Mouse (Mus musculus) embryonic facial prominence, embryonic 14.5 days (tissue): ENCODE data around the gene Dolpp1. TPM values are rescaled to one million over a fixed set of nuclear protein-coding genes. Genes with fewer than 3 reads are reported as not detected.
"Not testable (repeated sequence)": the region's sequence is repeated elsewhere in the genome, so short reads cannot be mapped to it uniquely, and the experiment has no call there.

Experiments
- ATAC-seq: fragments of 200-750 bp; cut with Nextera tagmentation; 2 replicates; pipeline ENCODE4 v1.8.0; 2017; ENCODE audit warnings: low read depth, moderate number of reproducible peaks, moderate TSS enrichment
- DNase-seq: peaks from one replicate; pipeline ENCODE4 v3.0.0-alpha.2; 2015; ENCODE audit warnings: low spot score
- H3K27ac ChIP-seq: fragments of 300-500 bp; sonication (generic); replicated peaks from 2 replicates; pipeline ENCODE4 v1.5.1; 2014; ENCODE audit warnings: low read depth, mild to moderate bottlenecking, low read length, moderate library complexity
- H3K27me3 ChIP-seq: fragments of 300-500 bp; sonication (generic); replicated peaks from 2 replicates; pipeline ENCODE4 v1.6.1; 2014; ENCODE audit warnings: low read length; ENCODE audit not compliant: control insufficient read depth, insufficient read depth
- H3K36me3 ChIP-seq: fragments of 300-500 bp; sonication (generic); 2 replicates; pipeline ENCODE4 v1.6.1; 2014; ENCODE audit warnings: low read length, mixed read lengths; ENCODE audit not compliant: control insufficient read depth, insufficient read depth
- H3K4me1 ChIP-seq: fragments of 300-500 bp; sonication (generic); 2 replicates; pipeline ENCODE4 v1.6.1; 2014; ENCODE audit warnings: antibody characterized with exemption, low read length; ENCODE audit not compliant: control insufficient read depth, insufficient read depth
- H3K4me2 ChIP-seq: fragments of 300-500 bp; sonication (generic); 2 replicates; pipeline ENCODE4 v1.6.1; 2014; ENCODE audit warnings: low read depth, mild to moderate bottlenecking, low read length, moderate library complexity, mixed read lengths
- H3K4me3 ChIP-seq: fragments of 300-500 bp; sonication (generic); 2 replicates; pipeline ENCODE4 v1.5.1; 2014; ENCODE audit warnings: low read depth, mild to moderate bottlenecking, low read length
- H3K9ac ChIP-seq: fragments of 300-500 bp; sonication (generic); 2 replicates; pipeline ENCODE4 v1.6.1; 2014; ENCODE audit warnings: low read depth, mild to moderate bottlenecking, low read length, moderate library complexity, mixed read lengths
- H3K9me3 ChIP-seq: fragments of 300-500 bp; sonication (generic); 2 replicates; pipeline ENCODE4 v1.6.1; 2016; ENCODE audit warnings: low read length; ENCODE audit not compliant: control insufficient read depth
- WGBS: fragments of 180-500 bp; shearing (Covaris S2); extraction: QIAGEN DNeasy Blood & Tissue Kit; methylation state at CpG from one replicate; pipeline ENCODE4 v1.1.7; 2014; 5-methylcytosine and 5-hydroxymethylcytosine counted together
- polyA plus RNA-seq: library from polyadenylated mRNA; unstranded; fragments of >200 nt; fragmentation: Nextera tagmentation; extraction: Ambion mirVana; gene quantifications from 2 replicates; pipeline ENCODE4 v1.2.1, GENCODE M21; 2014

The Dolpp1 gene
- polyA plus RNA-seq, 1 experiment from 2014 or later, result 29.0 TPM

DNA sequence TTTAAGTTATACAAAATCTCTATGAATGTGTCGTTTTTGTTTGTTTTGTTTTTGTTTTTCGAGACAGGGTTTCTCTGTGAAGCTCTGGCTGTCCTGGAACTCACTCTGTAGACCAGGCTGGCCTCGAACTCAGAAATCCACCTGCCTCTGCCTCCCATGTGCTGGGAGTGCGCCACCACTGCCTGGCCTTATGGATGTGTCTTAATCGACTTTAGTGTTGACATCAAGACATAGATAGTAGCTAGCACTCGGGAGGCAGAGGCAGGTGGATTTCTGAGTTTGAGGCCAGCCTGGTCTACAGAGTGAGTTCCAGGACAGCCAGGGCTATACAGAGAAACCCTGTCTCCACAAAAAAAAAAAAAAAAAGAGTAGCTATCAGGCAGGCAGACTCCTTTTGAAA, 25.1 kb downstream of the Dolpp1 start:
- DNase-seq, H3K27ac ChIP-seq, ATAC-seq, H3K9ac ChIP-seq, H3K36me3 ChIP-seq, H3K27me3 ChIP-seq, H3K9me3 ChIP-seq: not testable (repeated sequence)
- peak overlapping the region; percentile 92 for H3K4me3 ChIP-seq
- 78% methylated on average over 6 of the region's 6 CpGs for WGBS
- H3K4me1 ChIP-seq, result peaks cover 31% of the 10 kb centered on the region
- peak overlapping the region; percentile 92 for H3K4me2 ChIP-seq

DNA sequence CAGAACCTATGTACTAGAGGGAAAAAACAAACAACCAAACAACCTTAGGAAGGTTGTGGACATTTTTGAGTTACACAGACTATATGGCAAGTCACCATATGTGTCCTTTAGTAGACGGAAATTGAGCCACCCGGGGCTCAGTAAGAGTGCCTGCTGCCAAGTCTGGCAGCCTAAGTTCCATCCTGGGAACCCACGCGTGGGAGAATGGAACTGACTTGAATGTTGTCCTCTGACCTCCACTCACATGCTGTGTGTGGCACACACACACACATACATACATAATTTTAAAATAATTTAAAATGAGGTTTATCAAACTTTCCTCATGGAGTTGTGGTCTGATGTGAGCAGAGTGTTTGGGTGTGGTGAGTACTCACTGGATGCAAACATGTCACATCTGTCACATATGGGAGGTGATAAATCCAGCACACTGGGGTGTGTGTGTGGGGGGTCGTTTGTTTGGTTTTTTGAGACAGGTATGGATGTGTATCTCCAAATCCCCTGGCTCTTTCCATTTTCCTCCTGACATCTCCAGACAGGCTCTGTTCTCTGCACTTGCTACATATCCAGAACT, 25.6 kb downstream of the Dolpp1 start:
- no peak for ATAC-seq
- Histone ChIP-seq H3K9ac (no peak overlapping the region), H3K27ac (no peak overlapping the region), H3K4me2 (peak overlapping the region; percentile 92; the same call in 1 of the 2 replicates), H3K36me3 (no peaks in the 10 kb centered on the region), H3K4me3 (no peak overlapping the region), H3K4me1 (peaks cover 31% of the 10 kb centered on the region), H3K9me3 (no peaks in the 10 kb centered on the region), H3K27me3 (no peaks in the 10 kb centered on the region)
- no peak for DNase-seq
- 76% methylated on average over 5 of the region's 5 CpGs for WGBS

GRCm38 (mm10) chr2:30418259-30418658, 26.2 kb downstream of the Dolpp1 start:
- no peak for DNase-seq
- H3K9ac ChIP-seq, result no peak overlapping the region
- H3K4me1 ChIP-seq, result peaks cover 31% of the 10 kb centered on the region
- peak overlapping the region; percentile 78 for H3K27ac ChIP-seq
- H3K27me3 ChIP-seq, result no peaks in the 10 kb centered on the region
- H3K36me3 ChIP-seq, result 0 out of 2 replicates have a peak, but pooled peaks cover 5% of the 10 kb centered on the region
- peak overlapping the region; percentile 33 for H3K4me2 ChIP-seq
- WGBS, result 51% methylated on average over 6 of the region's 6 CpGs
- ATAC-seq, result no peak
- H3K9me3 ChIP-seq, result no peaks in the 10 kb centered on the region
- no peak overlapping the region for H3K4me3 ChIP-seq

DNA sequence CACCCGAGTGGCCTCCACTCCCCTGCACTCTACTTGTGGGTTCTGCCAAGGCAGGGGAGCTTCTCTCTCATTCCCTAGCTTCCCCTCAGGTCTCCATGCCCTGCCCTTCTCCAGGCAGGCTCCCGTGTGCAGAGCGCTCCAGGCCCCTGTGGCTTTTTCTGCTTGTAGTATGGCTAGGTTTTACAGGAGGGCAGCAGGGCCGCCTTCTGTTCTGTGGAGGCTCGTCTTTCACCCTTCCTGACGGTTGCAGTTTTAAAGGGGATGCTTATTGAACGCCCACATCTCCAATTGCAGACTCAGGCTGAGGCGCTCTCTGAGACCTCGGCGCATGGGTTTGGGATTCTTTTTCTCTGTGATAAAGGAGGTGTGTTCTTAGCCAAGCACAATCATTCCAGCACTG, 27.1 kb downstream of the Dolpp1 start:
- 0 out of 2 replicates have a peak, but pooled peaks cover 5% of the 10 kb centered on the region for H3K36me3 ChIP-seq
- H3K9me3 ChIP-seq, result no peaks in the 10 kb centered on the region
- H3K4me1 ChIP-seq, result peaks cover 31% of the 10 kb centered on the region
- peak overlapping the region; percentile 78 for H3K27ac ChIP-seq
- ATAC-seq (no peak), DNase-seq (peak; percentile 70)
- no peak overlapping the region for H3K4me3 ChIP-seq
- H3K9ac ChIP-seq, result peak overlapping the region; percentile 43
- WGBS, result 12% methylated on average over 10 of the region's 10 CpGs
- H3K27me3 ChIP-seq, result no peaks in the 10 kb centered on the region
- peak overlapping the region; percentile 33 for H3K4me2 ChIP-seq

GRCm38 (mm10) chr2:30421432-30421831, 29.4 kb downstream of the Dolpp1 start:
- no peak overlapping the region for H3K9ac ChIP-seq
- no peak for DNase-seq
- H3K9me3 ChIP-seq, result no peaks in the 10 kb centered on the region
- H3K27ac ChIP-seq, result no peak overlapping the region
- WGBS, result 62% methylated on average over 4 of the region's 4 CpGs
- no peak overlapping the region for H3K4me3 ChIP-seq
- H3K4me1 ChIP-seq, result peaks cover 21% of the 10 kb centered on the region
- no peak for ATAC-seq
- no peaks in the 10 kb centered on the region for H3K27me3 ChIP-seq
- peaks cover 12% of the 10 kb centered on the region; the same call in 1 of the 2 replicates for H3K36me3 ChIP-seq
- H3K4me2 ChIP-seq, result no peak overlapping the region

DNA sequence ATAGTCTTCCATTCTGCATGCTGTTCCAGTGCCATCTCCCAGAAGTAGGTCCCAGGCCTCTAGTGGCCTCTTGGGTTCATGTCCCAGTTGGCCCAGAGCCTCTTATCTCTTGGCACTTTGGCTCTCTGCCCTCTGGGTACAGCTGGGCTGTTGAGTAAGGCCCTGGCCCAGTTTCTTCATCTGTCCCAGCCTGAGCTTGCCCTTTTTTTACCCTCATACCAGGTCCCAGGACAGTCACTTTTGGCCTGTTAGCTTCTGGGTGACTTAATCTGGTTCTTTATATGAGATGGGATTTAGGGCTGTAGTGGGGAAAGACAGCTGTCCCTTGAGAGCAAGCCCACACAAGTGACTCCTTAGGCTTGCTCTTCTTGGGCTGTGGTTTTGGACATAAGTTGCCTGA, 37.1 kb downstream of the Dolpp1 start:
- H3K4me2 ChIP-seq, result no peak overlapping the region
- H3K4me1 ChIP-seq, result no peaks in the 10 kb centered on the region
- no peaks in the 10 kb centered on the region for H3K9me3 ChIP-seq
- H3K27ac ChIP-seq, result no peak overlapping the region
- H3K36me3 ChIP-seq, result peaks cover 84% of the 10 kb centered on the region
- ATAC-seq (no peak), DNase-seq (no peak)
- no peak overlapping the region for H3K4me3 ChIP-seq
- H3K9ac ChIP-seq, result no peak overlapping the region
- H3K27me3 ChIP-seq, result no peaks in the 10 kb centered on the region

GRCm38 (mm10) chr2:30435326-30436155, 43.5 kb downstream of the Dolpp1 start:
- Histone ChIP-seq H3K27me3 (no peaks in the 10 kb centered on the region), H3K36me3 (peaks cover 77% of the 10 kb centered on the region), H3K9ac (no peak overlapping the region), H3K9me3 (no peaks in the 10 kb centered on the region), H3K4me2 (no peak overlapping the region), H3K27ac (no peak overlapping the region), H3K4me1 (peaks cover 8% of the 10 kb centered on the region), H3K4me3 (no peak overlapping the region)
- 53% methylated on average over 5 of the region's 5 CpGs for WGBS
- peak; percentile 80 for DNase-seq
- ATAC-seq, result peak; percentile 56

DNA sequence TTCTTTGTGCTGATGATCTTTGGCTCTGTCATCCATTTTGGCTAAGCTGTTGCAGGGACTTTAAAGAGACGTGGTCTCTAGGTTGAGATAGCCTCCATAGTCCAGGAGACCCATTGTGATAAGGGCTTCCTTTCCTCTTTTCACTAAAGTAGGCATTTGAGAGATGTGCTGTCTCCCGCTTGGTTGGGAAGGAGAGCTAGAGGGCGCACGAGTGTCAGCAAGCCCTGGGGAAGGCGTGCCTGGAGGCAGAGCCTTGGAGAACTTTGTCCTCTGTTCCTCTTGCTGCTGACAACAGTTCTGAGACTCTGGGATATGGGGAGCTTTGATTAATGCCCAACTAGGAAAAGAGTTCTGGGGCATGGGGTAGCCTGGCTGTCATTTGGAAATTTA, 44.1 kb downstream of the Dolpp1 start:
- WGBS, result 79% methylated on average over 5 of the region's 5 CpGs
- peaks cover 14% of the 10 kb centered on the region for H3K4me1 ChIP-seq
- H3K4me2 ChIP-seq, result no peak overlapping the region
- ATAC-seq (no peak), DNase-seq (no peak)
- no peaks in the 10 kb centered on the region for H3K27me3 ChIP-seq
- H3K9me3 ChIP-seq, result no peaks in the 10 kb centered on the region
- H3K4me3 ChIP-seq, result no peak overlapping the region
- H3K27ac ChIP-seq, result no peak overlapping the region
- H3K36me3 ChIP-seq, result peaks cover 71% of the 10 kb centered on the region
- H3K9ac ChIP-seq, result no peak overlapping the region
